Mouse (Mus musculus) naive thymus-derived CD4-positive, alpha-beta T cell, adult 5 months (primary cell): ENCODE measurements around the gene St14. TPM values are rescaled to one million over a fixed set of nuclear protein-coding genes. Genes with fewer than 3 reads are reported as not detected.

ENCODE experiments used
- polyA plus RNA-seq: library from polyadenylated mRNA; unstranded; fragments of 100-300 nt; shearing (Covaris generic); gene quantifications from one replicate; pipeline ENCODE4 v1.2.1, GENCODE M21; 2017

St14 gene
- polyA plus RNA-seq: 1.3 TPM

GRCm38 (mm10) chr9:31131205-31131968 lies at the start of gene St14:
Gene St14, minus strand, starts transcription at chr9:31131853.

Other genes with a start within 250 kb of the St14 start
- not detected for gene Adamts15, start 209.4 kb downstream of the St14 start, polyA plus RNA-seq
- gene Adamts8, start 189.3 kb downstream of the St14 start, polyA plus RNA-seq: not detected
- gene Zbtb44, start 101.2 kb downstream of the St14 start, polyA plus RNA-seq: 50.2 TPM
- gene Aplp2, start 80.0 kb upstream of the St14 start, polyA plus RNA-seq: 151 TPM
- gene Prdm10, start 148.7 kb upstream of the St14 start, polyA plus RNA-seq: 20.4 TPM